Mouse (Mus musculus) brain, embryonic 14.5 days (tissue): ENCODE results near the gene Hnrnpa0. TPM values are rescaled to one million over a fixed set of nuclear protein-coding genes. Genes with fewer than 3 reads are reported as not detected.

Source experiments
- DNase-seq: peaks from one replicate; pipeline ENCODE4 v3.0.0-alpha.2; 2011; ENCODE audit warnings: low read depth
- CTCF ChIP-seq: fragments of 200-500 bp; IDR thresholded peaks from 2 replicates; pipeline ENCODE4 v1.5.1; 2012; ENCODE audit warnings: inconsistent platforms, mild to moderate bottlenecking, moderate library complexity, borderline replicate concordance; ENCODE audit not compliant: insufficient read depth, insufficient read length; ENCODE audit errors: extremely low read depth
- POLR2A ChIP-seq: fragments of 200-500 bp; IDR thresholded peaks from 2 replicates; pipeline ENCODE4 v1.6.1; 2012; ENCODE audit warnings: mild to moderate bottlenecking, inconsistent platforms, borderline replicate concordance; ENCODE audit not compliant: poor library complexity, insufficient read depth, insufficient read length, severe bottlenecking; ENCODE audit errors: extremely low read depth
- polyA plus RNA-seq: library from polyadenylated mRNA; depleted of rRNA; stranded (reverse); fragments of >200 nt; gene quantifications from 2 replicates; pipeline ENCODE4 v1.2.3, GENCODE M21; 2012; rRNA removed

Hnrnpa0 gene
- 391 and 399 TPM in 2 replicates for polyA plus RNA-seq

DNA sequence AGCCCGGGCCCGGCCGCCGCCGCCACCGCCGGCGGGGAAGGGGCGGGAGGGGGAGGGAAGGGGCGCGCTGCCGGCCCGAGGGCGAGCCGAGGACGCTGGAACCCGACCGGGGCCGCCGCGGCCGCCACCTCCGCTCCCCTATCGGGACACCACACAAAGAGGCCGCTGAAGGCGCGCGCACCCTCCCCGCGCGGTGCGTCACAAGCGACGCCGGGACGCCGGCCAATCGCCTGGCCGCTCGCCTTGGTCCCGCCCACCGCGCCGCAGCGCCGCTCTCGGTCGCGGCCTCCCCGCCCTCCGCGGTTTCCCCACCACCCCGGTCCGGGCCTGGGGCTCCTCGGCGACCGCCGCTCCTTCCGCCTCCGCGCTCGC is at the start of gene Hnrnpa0:
Hnrnpa0 (minus strand) TSS at position 161 of the 372 bp plus-strand sequence.
- no peak for TF ChIP-seq CTCF
- peak; percentile 99 for TF ChIP-seq POLR2A
- DNase-seq, result peak; percentile 97

DNA sequence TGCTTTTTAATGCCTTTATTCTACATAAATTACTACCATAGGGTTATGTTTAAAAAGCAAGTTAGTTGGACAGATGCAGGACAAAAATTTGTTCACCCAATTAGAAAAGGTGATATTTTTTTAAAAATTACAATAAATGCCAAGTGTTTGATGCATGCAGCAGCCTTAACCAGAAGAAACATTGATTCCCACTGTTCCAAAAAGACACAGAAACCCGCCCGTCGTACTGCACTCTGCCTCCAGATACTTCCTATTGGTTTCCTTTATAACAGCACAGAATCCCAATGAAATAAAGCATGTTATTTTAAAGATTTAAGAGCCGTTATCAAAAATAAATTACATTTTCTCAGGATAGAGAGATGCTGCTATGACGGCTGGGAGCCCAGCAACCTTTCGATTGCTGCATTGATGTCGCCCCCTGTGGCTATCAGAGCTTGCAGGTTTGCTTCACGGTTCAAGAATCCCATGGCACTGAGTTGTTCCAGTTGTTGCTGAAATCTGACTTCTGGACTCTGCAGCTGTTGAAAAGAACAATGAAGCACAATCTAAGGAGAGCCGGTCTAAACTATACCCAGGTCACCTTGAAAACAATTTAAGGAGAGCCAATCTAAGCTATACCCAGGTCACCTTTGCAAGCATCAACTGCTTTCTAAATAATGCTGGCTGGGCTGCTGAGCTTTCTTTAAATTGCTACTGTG is 49.3 kb upstream of the Hnrnpa0 start:
- DNase-seq, result peak; percentile 7
- TF ChIP-seq CTCF (no peak), POLR2A (no peak)

- TF ChIP-seq POLR2A, result no peak
- TF ChIP-seq CTCF, result no peak
- DNase-seq, result no peak
These were observed 47.7 kb upstream of the Hnrnpa0 start for GRCm38 (mm10) chr13:58176105-58176504.

DNA sequence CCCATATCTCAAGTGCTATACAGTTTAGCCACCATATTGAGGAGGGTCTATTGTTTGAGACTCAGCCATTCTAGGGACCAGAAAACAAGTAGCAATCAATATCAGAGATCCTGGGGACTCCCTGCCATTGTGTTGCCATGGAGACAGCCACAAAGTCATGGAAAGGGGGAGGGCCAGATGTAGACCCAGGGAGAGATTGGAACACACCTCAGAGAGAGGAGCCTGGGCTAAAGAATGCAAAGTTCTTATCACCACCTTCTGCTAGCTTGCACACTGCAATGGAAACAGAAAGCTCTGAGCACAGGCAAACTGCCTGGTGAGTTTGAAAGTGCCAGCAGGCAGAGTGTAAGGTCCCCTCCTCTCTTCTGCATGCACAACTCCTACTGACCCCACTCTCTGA is 39.8 kb upstream of the Hnrnpa0 start:
- DNase-seq, result peak; percentile 13
- TF ChIP-seq CTCF (no peak), POLR2A (no peak)

DNA sequence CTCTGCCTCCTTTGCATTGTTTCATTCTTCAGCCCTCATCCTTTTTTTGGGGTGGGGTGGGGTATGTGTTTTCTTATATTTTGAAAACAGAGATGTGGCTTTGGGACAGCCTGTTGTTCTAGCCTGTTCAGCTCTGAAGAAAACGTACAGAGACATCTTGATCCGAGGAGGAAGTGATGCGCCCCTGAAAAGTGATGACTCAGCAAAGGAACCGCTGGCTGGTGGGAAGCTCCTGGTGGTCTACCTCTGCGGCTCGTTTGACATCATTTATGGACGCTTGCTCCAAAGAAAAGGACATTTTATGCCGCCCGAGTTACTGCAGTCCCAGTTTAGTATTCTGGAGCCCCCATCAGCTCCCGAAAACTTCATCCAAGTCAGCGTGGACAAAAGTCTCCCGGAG is 35.0 kb upstream of the Hnrnpa0 start:
- no peak for TF ChIP-seq CTCF
- no peak for TF ChIP-seq POLR2A
- no peak for DNase-seq

DNA sequence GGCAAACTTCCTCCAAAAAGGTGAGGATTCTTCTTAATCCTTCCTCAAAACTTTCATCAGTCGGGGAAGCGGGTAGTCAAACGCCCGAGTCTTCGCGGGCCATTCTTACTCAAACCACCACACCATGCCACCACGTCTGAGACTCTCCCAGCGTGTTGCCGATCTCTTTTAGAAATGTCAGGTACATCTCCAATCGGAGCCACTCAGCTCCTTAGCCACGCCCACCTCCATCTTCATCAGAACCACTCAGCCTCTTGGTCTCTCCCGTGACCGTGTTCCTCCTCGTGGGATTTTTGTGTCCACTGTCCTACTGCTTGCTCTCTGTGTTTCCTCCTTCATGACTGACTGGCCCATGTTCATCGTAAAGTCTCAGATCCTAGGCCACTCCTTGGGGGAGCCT is 32.4 kb upstream of the Hnrnpa0 start:
- DNase-seq, result no peak
- TF ChIP-seq CTCF (no peak), POLR2A (no peak)

DNA sequence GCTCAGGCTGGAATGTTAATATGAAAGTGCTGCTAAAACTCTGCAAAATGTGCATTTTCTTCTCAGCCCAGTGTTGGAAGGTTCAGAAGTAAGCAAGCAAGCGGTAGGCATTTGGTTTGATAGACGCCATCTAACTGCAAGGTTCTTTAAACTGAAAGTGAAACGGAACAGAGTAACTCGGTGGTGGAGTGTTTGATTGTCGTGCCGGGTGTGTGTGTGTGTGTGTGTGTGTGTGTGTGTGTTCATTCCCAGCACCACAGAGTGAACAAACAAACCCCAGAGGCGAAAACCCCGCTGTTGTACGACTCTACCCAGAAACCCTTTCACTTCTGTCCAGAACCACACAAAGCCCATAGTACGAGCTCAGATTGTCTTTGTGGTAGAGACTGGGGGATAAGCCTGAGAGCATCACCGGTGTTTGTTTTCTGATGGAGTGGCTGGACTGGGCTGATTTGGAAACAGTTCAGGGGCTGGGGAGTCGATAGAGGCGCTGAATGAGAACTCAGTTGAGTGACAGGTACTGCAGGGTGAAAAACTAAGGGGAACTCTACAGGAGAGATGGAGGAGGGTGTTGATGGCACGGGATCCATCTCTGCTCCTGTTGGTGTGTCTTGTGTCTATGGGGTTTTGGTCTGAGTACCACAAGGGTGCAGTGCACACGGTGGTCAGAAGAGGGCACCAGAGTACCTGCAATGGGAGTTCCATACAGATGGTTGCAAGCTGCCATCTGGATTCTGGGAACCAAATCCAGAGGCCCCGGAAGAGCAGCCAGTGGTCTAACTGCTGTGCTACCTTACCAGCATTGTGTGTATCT is 29.9 kb upstream of the Hnrnpa0 start:
- TF ChIP-seq CTCF, result peak; percentile 90
- no peak for TF ChIP-seq POLR2A
- DNase-seq, result peak; percentile 94

- TF ChIP-seq CTCF (peak; percentile 53), POLR2A (peak; percentile 41; the same call in 1 of the 2 replicates)
- DNase-seq, result peak; percentile 92
These were observed 29.2 kb upstream of the Hnrnpa0 start, which contains the start of gene Idnk for GRCm38 (mm10) chr13:58157447-58158098. Idnk (plus strand) TSS chr13:58157649.

DNA sequence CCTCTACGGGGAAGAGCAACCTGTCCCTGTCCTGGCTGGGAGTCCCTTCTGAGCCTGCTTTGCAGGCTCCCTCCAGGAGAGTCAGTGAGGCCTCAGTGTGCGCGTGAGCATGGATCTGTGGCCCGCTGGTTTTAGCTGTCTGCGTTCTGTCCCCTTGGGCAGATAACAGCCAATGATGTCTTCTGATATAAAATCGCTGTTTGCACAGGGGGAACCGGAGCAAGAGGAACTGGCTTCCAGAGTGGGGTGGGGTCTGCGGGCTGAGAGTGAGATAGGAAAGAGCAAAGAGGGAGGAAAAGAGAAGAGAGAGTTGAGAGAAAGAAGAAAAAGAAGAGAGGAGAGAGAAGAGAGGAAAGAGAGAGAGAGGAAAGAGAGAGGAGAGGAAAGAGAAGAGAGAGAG is 28.7 kb upstream of the Hnrnpa0 start:
- TF ChIP-seq POLR2A, result no peak
- no peak for TF ChIP-seq CTCF
- DNase-seq, result peak; percentile 29

- no peak for TF ChIP-seq CTCF
- TF ChIP-seq POLR2A, result no peak
- DNase-seq, result no peak
These were observed 27.7 kb upstream of the Hnrnpa0 start for GRCm38 (mm10) chr13:58156031-58156430.

DNA sequence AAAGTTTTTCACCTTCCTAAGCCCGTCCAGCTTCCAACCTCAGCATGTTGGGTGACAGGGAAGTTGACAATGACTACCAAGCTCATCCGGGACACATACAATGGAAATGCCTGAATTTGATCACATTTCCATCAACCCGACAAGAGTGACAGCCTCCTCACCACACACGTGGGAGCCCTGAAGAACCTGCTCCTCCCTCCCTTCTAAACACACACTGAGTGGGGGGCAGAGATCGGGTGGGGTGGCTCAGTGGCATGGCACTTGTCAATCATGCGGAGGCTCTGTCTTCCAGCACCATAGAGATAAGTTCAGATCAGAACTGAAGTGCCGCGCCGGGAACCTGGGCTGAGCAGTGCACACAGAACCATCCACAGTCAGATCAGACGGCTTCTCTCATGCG is 22.1 kb upstream of the Hnrnpa0 start:
- no peak for DNase-seq
- no peak for TF ChIP-seq POLR2A
- TF ChIP-seq CTCF, result no peak
